ENCODE assay signal across 12 mouse cellular contexts in genomic region chr12:45061336-45061735, GRCm38 (mm10). TPM values are rescaled to one million over a fixed set of nuclear protein-coding genes. Genes with fewer than 3 reads are reported as not detected.
"Had no signal": no experiment of that assay in that cellular context is flagged by ENCODE, and none has a peak within 500 bp of the region (broad histone marks: within the 10 kb centered on the region; RNA-seq: fewer than 3 reads in every experiment).

No protein-coding gene starts in this region.

- H3K9me3 ChIP-seq: limb, embryonic 10.5 days; lung, embryonic 15.5 days; midbrain, embryonic 12.5 days had no signal

- H3K27me3 ChIP-seq: lung, embryonic 15.5 days; midbrain, embryonic 12.5 days had no signal

- H3K9ac ChIP-seq: liver, postnatal 0 days; lung, embryonic 15.5 days; midbrain, embryonic 12.5 days had no signal

- H3K36me3 ChIP-seq: limb, embryonic 10.5 days; lung, embryonic 15.5 days; midbrain, embryonic 12.5 days had no signal

- H3K4me2 ChIP-seq: lung, embryonic 15.5 days; midbrain, embryonic 12.5 days had no signal

- ATAC-seq: liver, postnatal 0 days; midbrain, embryonic 16.5 days had no signal

- H3K4me3 ChIP-seq: left cerebral cortex, adult 2 months; limb, embryonic 10.5 days; lung, embryonic 15.5 days; midbrain, embryonic 12.5 days had no signal

- H3K27ac ChIP-seq: left cerebral cortex, adult 2 months; limb, embryonic 10.5 days; lung, embryonic 15.5 days; midbrain, embryonic 12.5 days had no signal

- DNase-seq: kidney, adult 8-10 months; kidney, postnatal 25 days; liver, postnatal 0 days; right cerebral cortex, postnatal 14 days; thymus, adult 2 months; thymus, postnatal 25 days had no signal

- H3K4me1 ChIP-seq: lung, embryonic 15.5 days; midbrain, embryonic 12.5 days had no signal

RNA-seq across cellular contexts. Expression of gene Stxbp6, which starts 13.2 kb away (rescaled TPM):
- total RNA-seq: megakaryocyte-erythroid progenitor cell, adult 5-6 weeks had no signal
